25 mouse cellular contexts compared by ENCODE assay signal in the genomic region with DNA sequence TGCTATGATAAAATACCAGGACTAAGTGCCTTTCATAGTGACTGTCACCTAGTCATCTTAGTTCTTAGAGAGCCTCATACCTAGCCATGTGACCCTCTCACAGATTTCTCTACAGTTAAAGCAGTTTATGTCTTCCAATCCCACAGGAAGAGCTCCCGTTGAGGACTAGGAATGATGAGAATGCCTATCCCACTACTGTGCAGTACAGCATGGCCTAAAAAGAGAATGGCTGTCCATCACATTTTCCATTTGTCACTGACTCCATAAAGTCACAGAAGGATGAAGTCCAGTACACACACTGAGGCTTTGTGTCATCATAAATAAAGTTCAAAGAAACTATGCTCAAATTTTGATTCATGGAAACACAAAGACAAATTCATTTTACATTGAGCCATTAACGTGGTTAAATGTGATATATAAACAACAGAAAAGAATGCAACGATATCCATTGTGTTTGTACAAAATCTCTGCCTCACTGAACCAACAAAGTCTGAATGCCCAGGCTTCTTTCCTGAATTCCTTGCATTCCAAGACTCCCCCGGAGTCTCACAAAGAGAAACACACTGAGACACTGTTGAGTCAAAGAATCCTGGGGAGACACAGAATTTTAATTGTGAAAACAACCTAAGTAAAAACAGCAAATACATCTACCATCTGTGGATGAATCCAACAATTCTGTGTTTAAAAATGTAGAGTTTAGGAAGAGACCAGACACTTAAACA. TPM values are rescaled to one million over a fixed set of nuclear protein-coding genes. Genes with fewer than 3 reads are reported as not detected.
A peak's percentile ranks its signal among the peaks of the same experiment; 100 is the strongest.
DNase-seq lines count a peak whose midpoint lies in the region; ATAC-seq lines count a peak whose summit lies in the region.
"Had no signal": no experiment of that assay in that cellular context is flagged by ENCODE, and none has a peak within 500 bp of the region (broad histone marks: within the 10 kb centered on the region; RNA-seq: fewer than 3 reads in every experiment).

No protein-coding gene starts in this region.

- no peaks in the 10 kb centered on the region for H3K9me3 ChIP-seq in kidney, embryonic 16.5 days (ENCODE audit: low read length)
- H3K9me3 ChIP-seq in embryonic facial prominence, embryonic 11.5 days (replicated peaks; ENCODE audit: control insufficient read depth, low read length) = no peaks in the 10 kb centered on the region
- H3K9me3 ChIP-seq: heart, embryonic 13.5 days; limb, embryonic 15.5 days had no signal

- WGBS in kidney, embryonic 16.5 days = 30% methylated on average over 4 of the region's 4 CpGs
- WGBS in embryonic facial prominence, embryonic 11.5 days = 9% methylated on average over 4 of the region's 4 CpGs

- H3K4me1 ChIP-seq in kidney, embryonic 16.5 days (ENCODE audit: insufficient read depth, low read length) = no peaks in the 10 kb centered on the region
- no peaks in the 10 kb centered on the region for H3K4me1 ChIP-seq in embryonic facial prominence, embryonic 11.5 days (ENCODE audit: control insufficient read depth, insufficient read depth, low read length)
- H3K4me1 ChIP-seq: heart, embryonic 13.5 days; limb, embryonic 15.5 days had no signal

- no peak overlapping the region for H3K9ac ChIP-seq in kidney, embryonic 16.5 days (replicated peaks; ENCODE audit: low read length)
- no peak overlapping the region for H3K9ac ChIP-seq in embryonic facial prominence, embryonic 11.5 days (replicated peaks; ENCODE audit: low read length)
- H3K9ac ChIP-seq: heart, embryonic 13.5 days; limb, embryonic 15.5 days had no signal

- no peaks in the 10 kb centered on the region for H3K27me3 ChIP-seq in kidney, embryonic 16.5 days (ENCODE audit: insufficient read depth, low read length)
- H3K27me3 ChIP-seq in embryonic facial prominence, embryonic 11.5 days (ENCODE audit: control insufficient read depth, insufficient read depth, low read length) = no peaks in the 10 kb centered on the region
- H3K27me3 ChIP-seq: heart, embryonic 13.5 days; limb, embryonic 15.5 days had no signal

- no peaks in the 10 kb centered on the region for H3K36me3 ChIP-seq in kidney, embryonic 16.5 days (ENCODE audit: insufficient read depth, low read length)
- no peaks in the 10 kb centered on the region for H3K36me3 ChIP-seq in embryonic facial prominence, embryonic 11.5 days (replicated peaks; ENCODE audit: control insufficient read depth, insufficient read depth, low read depth, low read length)
- H3K36me3 ChIP-seq: heart, embryonic 13.5 days; limb, embryonic 15.5 days had no signal

- DNase-seq in kidney, adult 9 months = no peak
- DNase-seq in Muller cell, postnatal 12 days (ENCODE audit: inconsistent ontology term) = peak; percentile 91
- peak; percentile 3 for DNase-seq in brain, adult 2 months (ENCODE audit: low read depth, low spot score)
- DNase-seq in embryonic facial prominence, embryonic 11.5 days (ENCODE audit: low spot score) = peak; percentile 3
- DNase-seq in thymus, adult 18-20 months = no peak
- DNase-seq in adrenal gland, adult 18-20 months (ENCODE audit: low spot score in 2 of 2) = no peak
- DNase-seq: adrenal gland, postnatal 25 days; cerebellum, adult 11-12 months; cerebellum, postnatal 25 days; heart, adult 18-20 months; kidney, postnatal 36 days; lung, postnatal 10 days; right cerebral cortex, adult 18-20 months; spleen, adult 18-20 months had no signal

- no peak overlapping the region for H3K27ac ChIP-seq in kidney, embryonic 16.5 days (ENCODE audit: low read length)
- H3K27ac ChIP-seq in embryonic facial prominence, embryonic 11.5 days (replicated peaks; ENCODE audit: low read depth, low read length) = no peak overlapping the region
- H3K27ac ChIP-seq: heart, embryonic 13.5 days; limb, embryonic 15.5 days had no signal

- 0 out of 2 replicates have a peak, but pooled peaks have one; percentile 46 for ATAC-seq in kidney, embryonic 16.5 days (ENCODE audit: low FRiP score, low TSS enrichment)
- ATAC-seq in embryonic facial prominence, embryonic 11.5 days (replicated peaks; ENCODE audit: insufficient number of reproducible peaks, low FRiP score, low TSS enrichment, low read depth) = no peak
- ATAC-seq: hindbrain, embryonic 16.5 days; intestine, postnatal 0 days had no signal

- H3K4me3 ChIP-seq in kidney, embryonic 16.5 days (ENCODE audit: low read length) = no peak overlapping the region
- H3K4me3 ChIP-seq in embryonic facial prominence, embryonic 11.5 days (ENCODE audit: low read depth, low read length) = no peak overlapping the region
- H3K4me3 ChIP-seq: heart, embryonic 13.5 days; limb, embryonic 15.5 days had no signal

- H3K4me2 ChIP-seq in kidney, embryonic 16.5 days (replicated peaks; ENCODE audit: low read depth, low read length) = no peak overlapping the region
- H3K4me2 ChIP-seq in embryonic facial prominence, embryonic 11.5 days (ENCODE audit: low read depth, low read length) = no peak overlapping the region
- H3K4me2 ChIP-seq: heart, embryonic 13.5 days; limb, embryonic 15.5 days had no signal

RNA-seq across cellular contexts. Expression of a gene that starts 22.3 kb away (rescaled TPM):
- not detected in 2 replicates for polyA plus RNA-seq in kidney, embryonic 16.5 days (2015; fragmentation: Nextera tagmentation; extraction: Ambion mirVana)
- 0.35 and 0.52 TPM in 2 replicates for polyA plus RNA-seq in embryonic facial prominence, embryonic 11.5 days (2014; fragmentation: Nextera tagmentation; extraction: Ambion mirVana)
- not detected for total RNA-seq in adrenal gland, adult 18-20 months (2021)
- total RNA-seq: adrenal gland, postnatal 25 days; gastrocnemius, adult 8-10 months; heart, adult 18-20 months; heart, postnatal 25 days; left cerebral cortex, adult 18-20 months; left cerebral cortex, postnatal 36 days; megakaryocyte, adult 5-6 weeks had no signal
- polyA plus RNA-seq: frontal cortex, adult 2 months; heart, embryonic 13.5 days; limb, embryonic 15.5 days had no signal

RNA-seq across cellular contexts. Expression of a gene that starts 46.9 kb away (rescaled TPM):
- polyA plus RNA-seq in kidney, embryonic 16.5 days (2015; fragmentation: Nextera tagmentation; extraction: Ambion mirVana) = 0.17 TPM in 1 of 2 replicates, not detected in the other
- 0.21 and 0.43 TPM in 2 replicates for polyA plus RNA-seq in embryonic facial prominence, embryonic 11.5 days (2014; fragmentation: Nextera tagmentation; extraction: Ambion mirVana)
- not detected for total RNA-seq in adrenal gland, adult 18-20 months (2021)
- total RNA-seq: adrenal gland, postnatal 25 days; gastrocnemius, adult 8-10 months; heart, adult 18-20 months; heart, postnatal 25 days; left cerebral cortex, adult 18-20 months; megakaryocyte, adult 5-6 weeks had no signal
- polyA plus RNA-seq: heart, embryonic 13.5 days; intestine, postnatal 0 days had no signal

Comparison
In these comparisons a context has a peak if more than half of its experiments do, and no peak if none do; other contexts are left out.
1. DNase-seq: peak in Muller cell, postnatal 12 days (single experiment), brain, adult 2 months (single experiment) and embryonic facial prominence, embryonic 11.5 days (single experiment); none in kidney, adult 9 months (single experiment), thymus, adult 18-20 months (0 of 2) and adrenal gland, adult 18-20 months (0 of 2).